Mouse (Mus musculus) myocyte (in vitro differentiated cells): ENCODE data around the gene Lurap1l.

Experiments
- MYOD1 ChIP-seq, 3 experiments: IDR thresholded peaks; one replicate each; pipeline ENCODE4 v1.6.1; 2011; ENCODE audit warnings: control low read depth in 2 of 3, low read depth in 2 of 3, mild to moderate bottlenecking in 2 of 3, moderate library complexity in 1 of 3; ENCODE audit not compliant: insufficient read length in 2 of 3, control insufficient read depth in 1 of 3
- POLR2A ChIP-seq: IDR thresholded peaks from one replicate; pipeline ENCODE4 v1.6.1; 2011; ENCODE audit warnings: low read depth, mild to moderate bottlenecking, control low read depth, moderate library complexity; ENCODE audit not compliant: insufficient read length

DNA sequence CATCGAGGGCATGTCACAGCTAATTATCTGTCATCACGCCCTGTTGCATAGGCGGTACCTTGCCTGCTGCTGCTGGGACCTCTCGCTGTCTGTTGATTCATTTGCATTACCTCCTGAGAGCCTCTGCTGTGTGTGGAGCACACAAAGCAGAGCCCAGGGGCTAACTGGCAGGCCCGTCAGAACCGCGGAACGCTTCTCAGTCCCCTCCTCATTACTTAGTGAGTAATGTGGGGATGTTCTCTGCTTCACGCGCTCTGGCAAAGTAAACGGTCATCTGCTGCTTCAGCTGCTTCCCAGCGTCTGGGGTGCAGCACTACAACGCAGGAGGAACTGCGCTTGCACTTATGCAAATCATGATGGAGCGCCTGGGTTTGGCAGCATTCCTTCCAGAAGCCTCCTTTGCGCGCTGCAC, 45.9 kb upstream of the Lurap1l start:
- TF ChIP-seq POLR2A: no peak
- no peak for TF ChIP-seq MYOD1 (IDR thresholded peaks at IDR 0.05; ENCODE audit: control insufficient read depth in 1 of 3, insufficient read length in 2 of 3, low read depth in 2 of 3)
